Mouse (Mus musculus) kidney, embryonic 16.5 days (tissue): Measurements from ENCODE around the gene Pmpca. TPM values are rescaled to one million over a fixed set of nuclear protein-coding genes. Genes with fewer than 3 reads are reported as not detected.

Experiments
- ATAC-seq: fragments of 200-750 bp; cut with Nextera tagmentation; 2 replicates; pipeline ENCODE4 v1.8.0; 2017; ENCODE audit warnings: moderate TSS enrichment; ENCODE audit not compliant: low FRiP score, low TSS enrichment
- H3K27ac ChIP-seq: fragments of 300-500 bp; sonication (generic); 2 replicates; pipeline ENCODE4 v1.5.1; 2014; ENCODE audit warnings: low read length
- H3K27me3 ChIP-seq: fragments of 300-500 bp; sonication (generic); 2 replicates; pipeline ENCODE4 v1.6.1; 2014; ENCODE audit warnings: low read length, control low read depth, mixed read lengths; ENCODE audit not compliant: insufficient read depth
- H3K36me3 ChIP-seq: fragments of 300-500 bp; sonication (generic); 2 replicates; pipeline ENCODE4 v1.6.1; 2014; ENCODE audit warnings: low read length, control low read depth, mixed read lengths; ENCODE audit not compliant: insufficient read depth
- H3K4me1 ChIP-seq: fragments of 300-500 bp; sonication (generic); 2 replicates; pipeline ENCODE4 v1.6.1; 2014; ENCODE audit warnings: low read length, control low read depth, mixed read lengths; ENCODE audit not compliant: insufficient read depth
- H3K4me2 ChIP-seq: fragments of 300-500 bp; sonication (generic); replicated peaks from 2 replicates; pipeline ENCODE4 v1.6.1; 2014; ENCODE audit warnings: low read depth, low read length
- H3K4me3 ChIP-seq: fragments of 300-500 bp; sonication (generic); 2 replicates; pipeline ENCODE4 v1.5.1; 2014; ENCODE audit warnings: mild to moderate bottlenecking, low read length
- H3K9ac ChIP-seq: fragments of 300-500 bp; sonication (generic); replicated peaks from 2 replicates; pipeline ENCODE4 v1.6.1; 2014; ENCODE audit warnings: low read length
- H3K9me3 ChIP-seq: fragments of 300-500 bp; sonication (generic); 2 replicates; pipeline ENCODE4 v1.6.1; 2016; ENCODE audit warnings: low read length, control low read depth
- WGBS: fragments of 180-500 bp; shearing (Covaris S2); extraction: QIAGEN DNeasy Blood & Tissue Kit; methylation state at CpG from one replicate; pipeline ENCODE4 v1.1.7; 2014; 5-methylcytosine and 5-hydroxymethylcytosine counted together
- polyA plus RNA-seq: library from polyadenylated mRNA; unstranded; fragments of >200 nt; fragmentation: Nextera tagmentation; extraction: Ambion mirVana; gene quantifications from 2 replicates; pipeline ENCODE4 v1.2.1, GENCODE M21; 2015

The Pmpca gene
- polyA plus RNA-seq, 1 experiment from 2014 or later, result 122 TPM

GRCm38 (mm10) chr2:26354401-26354800, 34.7 kb upstream of the Pmpca start:
- ATAC-seq, result no peak

GRCm38 (mm10) chr2:26356231-26356630, 32.9 kb upstream of the Pmpca start:
- no peaks in the 10 kb centered on the region for H3K36me3 ChIP-seq
- no peak overlapping the region for H3K4me3 ChIP-seq
- H3K27me3 ChIP-seq, result no peaks in the 10 kb centered on the region
- no peak for ATAC-seq
- H3K9ac ChIP-seq, result no peak overlapping the region
- no peak overlapping the region for H3K27ac ChIP-seq
- 78% methylated on average over 4 of the region's 4 CpGs for WGBS
- no peaks in the 10 kb centered on the region for H3K9me3 ChIP-seq
- no peak overlapping the region for H3K4me2 ChIP-seq
- H3K4me1 ChIP-seq, result peaks cover 10% of the 10 kb centered on the region

More at GRCm38 (mm10) chr2:26354401-26354800, 34.7 kb upstream of the Pmpca start:
- Histone ChIP-seq H3K27me3 (no peaks in the 10 kb centered on the region), H3K4me1 (peaks cover 18% of the 10 kb centered on the region), H3K9me3 (no peaks in the 10 kb centered on the region), H3K36me3 (peaks cover 10% of the 10 kb centered on the region; the same call in 1 of the 2 replicates), H3K9ac (no peak overlapping the region), H3K4me2 (no peak overlapping the region), H3K27ac (no peak overlapping the region), H3K4me3 (no peak overlapping the region)
- WGBS, result 89% methylated on average over 4 of the region's 4 CpGs

GRCm38 (mm10) chr2:26356678-26357077, 32.5 kb upstream of the Pmpca start:
- WGBS, result 78% methylated on average over 7 of the region's 7 CpGs
- H3K4me2 ChIP-seq, result no peak overlapping the region
- no peak for ATAC-seq

GRCm38 (mm10) chr2:26357484-26357883, 31.7 kb upstream of the Pmpca start:
- no peak overlapping the region for H3K4me2 ChIP-seq
- H3K4me1 ChIP-seq, result peaks cover 8% of the 10 kb centered on the region
- H3K9me3 ChIP-seq, result no peaks in the 10 kb centered on the region
- H3K36me3 ChIP-seq, result no peaks in the 10 kb centered on the region
- H3K27me3 ChIP-seq, result no peaks in the 10 kb centered on the region
- no peak overlapping the region for H3K9ac ChIP-seq
- no peak overlapping the region for H3K27ac ChIP-seq
- ATAC-seq, result peak; percentile 50
- WGBS, result 40% methylated on average over 15 of the region's 15 CpGs
- H3K4me3 ChIP-seq, result no peak overlapping the region

More at GRCm38 (mm10) chr2:26356678-26357077, 32.5 kb upstream of the Pmpca start:
- H3K9ac ChIP-seq, result no peak overlapping the region
- no peaks in the 10 kb centered on the region for H3K36me3 ChIP-seq
- H3K9me3 ChIP-seq, result no peaks in the 10 kb centered on the region
- H3K27ac ChIP-seq, result no peak overlapping the region
- peaks cover 10% of the 10 kb centered on the region for H3K4me1 ChIP-seq
- H3K4me3 ChIP-seq, result no peak overlapping the region
- no peaks in the 10 kb centered on the region for H3K27me3 ChIP-seq

GRCm38 (mm10) chr2:26358667-26359320, 30.3 kb upstream of the Pmpca start:
- no peak; the same call in 1 of the 2 replicates for ATAC-seq

GRCm38 (mm10) chr2:26359983-26360382, 29.2 kb upstream of the Pmpca start:
- no peaks in the 10 kb centered on the region for H3K27me3 ChIP-seq
- ATAC-seq, result no peak
- 83% methylated on average over 6 of the region's 6 CpGs for WGBS

More at GRCm38 (mm10) chr2:26358667-26359320, 30.3 kb upstream of the Pmpca start:
- 88% methylated on average over 13 of the region's 13 CpGs for WGBS
- peaks cover 4% of the 10 kb centered on the region; the same call in 1 of the 2 replicates for H3K4me1 ChIP-seq
- H3K9me3 ChIP-seq, result no peaks in the 10 kb centered on the region
- no peak overlapping the region for H3K27ac ChIP-seq
- no peaks in the 10 kb centered on the region for H3K27me3 ChIP-seq
- peaks cover 9% of the 10 kb centered on the region; the same call in 1 of the 2 replicates for H3K36me3 ChIP-seq
- no peak overlapping the region for H3K4me2 ChIP-seq
- no peak overlapping the region for H3K4me3 ChIP-seq
- no peak overlapping the region for H3K9ac ChIP-seq

GRCm38 (mm10) chr2:26360772-26361171, 28.4 kb upstream of the Pmpca start, which contains the start of gene Card9:
Card9 (minus strand) TSS chr2:26360918.
- Histone ChIP-seq H3K36me3 (peaks cover 23% of the 10 kb centered on the region; the same call in 1 of the 2 replicates), H3K9me3 (no peaks in the 10 kb centered on the region), H3K27me3 (no peaks in the 10 kb centered on the region), H3K4me2 (no peak within 1 kb of the TSS), H3K27ac (no peak within 1 kb of the TSS), H3K4me3 (no peak within 1 kb of the TSS), H3K4me1 (peaks cover 4% of the 10 kb centered on the region; the same call in 1 of the 2 replicates), H3K9ac (no peak within 1 kb of the TSS; the same call in 1 of the 2 replicates)
- WGBS, result 43% methylated on average over 3 of the region's 3 CpGs
- no peak for ATAC-seq

More at GRCm38 (mm10) chr2:26359983-26360382, 29.2 kb upstream of the Pmpca start:
- Histone ChIP-seq H3K9ac (no peak overlapping the region), H3K4me3 (no peak overlapping the region), H3K27ac (no peak overlapping the region), H3K4me1 (peaks cover 4% of the 10 kb centered on the region; the same call in 1 of the 2 replicates), H3K4me2 (no peak overlapping the region), H3K36me3 (peaks cover 16% of the 10 kb centered on the region; the same call in 1 of the 2 replicates), H3K9me3 (no peaks in the 10 kb centered on the region)

GRCm38 (mm10) chr2:26362991-26363390, 26.1 kb upstream of the Pmpca start:
- Histone ChIP-seq H3K4me3 (no peak overlapping the region), H3K27me3 (no peaks in the 10 kb centered on the region), H3K36me3 (peaks cover 44% of the 10 kb centered on the region), H3K9ac (no peak overlapping the region), H3K9me3 (no peaks in the 10 kb centered on the region), H3K4me2 (no peak overlapping the region), H3K27ac (no peak overlapping the region), H3K4me1 (no peaks in the 10 kb centered on the region)
- no peak for ATAC-seq
- WGBS, result 88% methylated on average over 5 of the region's 5 CpGs

- no peak for ATAC-seq
- no peaks in the 10 kb centered on the region for H3K4me1 ChIP-seq
- H3K27me3 ChIP-seq, result no peaks in the 10 kb centered on the region
- H3K27ac ChIP-seq, result no peak overlapping the region
- WGBS, result 80% methylated on average over 5 of the region's 5 CpGs
- H3K9me3 ChIP-seq, result no peaks in the 10 kb centered on the region
- no peak overlapping the region for H3K4me2 ChIP-seq
- H3K4me3 ChIP-seq, result no peak overlapping the region
- no peak overlapping the region for H3K9ac ChIP-seq
- H3K36me3 ChIP-seq, result peaks cover 48% of the 10 kb centered on the region
Measured at GRCm38 (mm10) chr2:26363481-26363880, 25.7 kb upstream of the Pmpca start.
